Mouse (Mus musculus): ENCODE data around the gene Ptch2.

DNA sequence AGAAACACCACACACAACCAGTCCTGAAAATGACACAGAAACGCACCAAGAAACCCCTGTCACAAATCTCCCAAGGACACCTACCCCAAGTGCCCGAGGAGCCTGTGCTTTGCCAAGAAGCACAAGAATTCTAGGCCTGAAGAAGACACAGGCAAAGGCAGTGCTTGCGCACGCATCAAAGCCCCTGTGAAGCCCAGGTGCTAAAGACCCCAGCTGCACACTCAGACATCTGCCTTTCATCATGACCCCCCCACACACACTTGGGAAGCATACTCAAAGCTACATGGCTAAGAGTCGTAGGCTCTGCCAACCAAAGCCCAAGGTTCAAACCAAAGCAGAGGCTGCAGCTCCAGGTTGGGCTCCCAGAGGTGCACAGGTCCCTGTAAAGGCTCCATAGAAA lies 19.7 kb downstream of the Ptch2 start:
- TF ChIP-seq GATA1 (IDR thresholded peaks at IDR 0.05; ENCODE audit: low read length), result no peak
- TF ChIP-seq TAL1 (IDR thresholded peaks at IDR 0.05; ENCODE audit: low read length), result no peak

Measured in erythroblast, embryonic 14.5 days (primary cell).